Comparison of ENCODE assay signal across 27 mouse cellular contexts in the genomic region with DNA sequence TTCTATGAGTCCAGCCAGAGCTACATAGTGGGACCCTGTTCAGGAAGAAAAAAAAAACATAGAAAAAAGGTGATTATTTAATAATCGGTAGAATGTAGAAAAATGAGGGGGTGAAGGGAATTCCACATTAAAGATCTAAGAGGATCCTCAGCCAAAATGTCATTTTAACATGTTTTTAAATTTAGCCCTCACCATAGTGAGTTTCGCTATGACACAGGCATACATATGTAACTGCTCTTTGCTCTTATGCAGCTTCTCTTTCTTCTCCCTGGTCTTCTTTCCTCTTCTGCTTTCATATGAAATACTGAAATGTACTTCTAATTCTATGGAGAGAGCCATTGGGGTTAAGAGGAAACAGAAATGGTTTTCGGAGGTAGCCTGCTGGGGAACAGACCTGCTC.
DNase-seq lines count a peak whose midpoint lies in the region; ATAC-seq and TF ChIP-seq lines count a peak whose summit lies in the region.
"Had no signal": no experiment of that assay in that cellular context is flagged by ENCODE, and none has a peak within 500 bp of the region (broad histone marks: within the 10 kb centered on the region; RNA-seq: fewer than 3 reads in every experiment).

No protein-coding gene starts in this region.

- peaks cover 8% of the 10 kb centered on the region; the same call in 1 of the 2 replicates for H3K4me1 ChIP-seq in forebrain, embryonic 10.5 days
- H3K4me1 ChIP-seq in forebrain, embryonic 16.5 days (replicated peaks; ENCODE audit: control insufficient read depth, insufficient read depth, low read length), result peaks cover 6% of the 10 kb centered on the region; the same call in 1 of the 2 replicates
- H3K4me1 ChIP-seq in CH12.LX (ENCODE audit: control insufficient read depth in 1 of 2, insufficient read depth in 2 of 2), result peaks cover 12 to 66% of the 10 kb centered on the region in 2 experiments
- H3K4me1 ChIP-seq: intestine, embryonic 15.5 days had no signal

- H3K27me3 ChIP-seq in forebrain, embryonic 10.5 days (ENCODE audit: poor library complexity, severe bottlenecking), result no peaks in the 10 kb centered on the region; the same call in 1 of the 2 replicates
- H3K27me3 ChIP-seq in forebrain, embryonic 16.5 days (replicated peaks; ENCODE audit: control insufficient read depth, insufficient read depth, low read length), result no peaks in the 10 kb centered on the region
- H3K27me3 ChIP-seq in CH12.LX (replicated peaks), result no peaks in the 10 kb centered on the region
- H3K27me3 ChIP-seq: intestine, embryonic 15.5 days had no signal

- TF ChIP-seq EP300 in CH12.LX (IDR thresholded peaks at IDR 0.05; ENCODE audit: low read length), result peak; percentile 59; the same call in 1 of the 2 replicates

- no peak for TF ChIP-seq POLR2A in CH12.LX (IDR thresholded peaks at IDR 0.05; ENCODE audit: low read depth, low read length)

- dilution Hi-C loops in CH12.LX (cut with MboI; ENCODE audit: extremely low pct_ligation_motif_present, extremely low pct_unique_long_range_greater_than_20kb, low sequenced_read_pairs), result no loop called here

- no peaks in the 10 kb centered on the region for H3K9me3 ChIP-seq in forebrain, embryonic 10.5 days
- H3K9me3 ChIP-seq in forebrain, embryonic 16.5 days (ENCODE audit: control insufficient read depth, low read length), result no peaks in the 10 kb centered on the region
- no peaks in the 10 kb centered on the region for H3K9me3 ChIP-seq in CH12.LX (replicated peaks; ENCODE audit: low read length)
- H3K9me3 ChIP-seq: intestine, embryonic 15.5 days had no signal

- TF ChIP-seq RAD21 in CH12.LX (IDR thresholded peaks at IDR 0.05; ENCODE audit: low read depth, low read length), result no peak

- no peak for DNase-seq in forebrain, embryonic 10.5 days (ENCODE audit: extremely low spot score, low spot score)
- DNase-seq in CH12.LX (ENCODE audit: extremely low read depth), result no peak
- DNase-seq in natural killer cell, adult 2 months (ENCODE audit: low spot score in 2 of 2), result no peak
- no peak for DNase-seq in adrenal gland, adult 18-20 months (ENCODE audit: low spot score in 2 of 2)
- no peak for DNase-seq in urinary bladder, postnatal 4 days (ENCODE audit: low spot score in 2 of 2)
- DNase-seq: adrenal gland, adult 2 months; adrenal gland, postnatal 36 days; cerebellum, adult 8-10 months; cerebellum, postnatal 25 days; forebrain, postnatal 0 days; heart, postnatal 14 days; kidney, adult 2 months; kidney, postnatal 4 days; layer of hippocampus, postnatal 36 days; left cerebral cortex, postnatal 4 days; lung, postnatal 36 days; midbrain, embryonic 14.5 days; spleen, adult 18-20 months; thymus, adult 2 months; thymus, postnatal 4 days had no signal

- no peak overlapping the region for H3K4me3 ChIP-seq in forebrain, embryonic 10.5 days
- no peak overlapping the region for H3K4me3 ChIP-seq in forebrain, embryonic 16.5 days (replicated peaks; ENCODE audit: low read length)
- H3K4me3 ChIP-seq in CH12.LX (replicated peaks in 1 of 3; ENCODE audit: low read depth in 2 of 3, low read length in 2 of 3, poor library complexity in 1 of 3) (peak overlapping the region in 1 of 3 experiments; percentile 26), macrophage (ENCODE audit: inconsistent target) (no peak overlapping the region)
- H3K4me3 ChIP-seq: intestine, embryonic 15.5 days had no signal

- TF ChIP-seq CTCF in CH12.LX (conservative IDR thresholded peaks at IDR 0.05 in 1 of 2, IDR thresholded peaks at IDR 0.05 in 1 of 2; ENCODE audit: low read depth in 2 of 2, low read length in 2 of 2), result no peak

- no peak overlapping the region for H3K9ac ChIP-seq in forebrain, embryonic 16.5 days (replicated peaks; ENCODE audit: low read depth, low read length)
- H3K9ac ChIP-seq in CH12.LX (ENCODE audit: insufficient read depth, low read depth), result 0 out of 2 replicates have a peak overlapping the region, but pooled peaks have one; percentile 20
- H3K9ac ChIP-seq: forebrain, postnatal 0 days; intestine, embryonic 15.5 days; liver, embryonic 14.5 days had no signal

- H3K4me2 ChIP-seq in forebrain, embryonic 16.5 days (ENCODE audit: low read length), result no peak overlapping the region
- H3K4me2 ChIP-seq in CH12.LX (ENCODE audit: insufficient read depth, low read depth, poor library complexity, severe bottlenecking), result peak overlapping the region; percentile 82
- H3K4me2 ChIP-seq: intestine, embryonic 15.5 days had no signal

- no peak for ATAC-seq in forebrain, embryonic 16.5 days
- ATAC-seq in granulocyte monocyte progenitor cell, adult 5-6 weeks (replicated peaks; ENCODE audit: poor library complexity, severe bottlenecking), result peak; percentile 42
- ATAC-seq: forebrain, postnatal 0 days; hindbrain, embryonic 16.5 days; intestine, embryonic 15.5 days had no signal

- no peaks in the 10 kb centered on the region for H3K79me2 ChIP-seq in CH12.LX (replicated peaks; ENCODE audit: control insufficient read depth, extremely low read depth, insufficient read depth, poor library complexity, severe bottlenecking)
- H3K79me2 ChIP-seq in macrophage (ENCODE audit: inconsistent target), result peaks cover 9% of the 10 kb centered on the region; the same call in 1 of the 2 replicates

- no peaks in the 10 kb centered on the region for H3K36me3 ChIP-seq in forebrain, embryonic 10.5 days (replicated peaks)
- H3K36me3 ChIP-seq in forebrain, embryonic 16.5 days (ENCODE audit: control insufficient read depth, insufficient read depth), result no peaks in the 10 kb centered on the region
- H3K36me3 ChIP-seq in CH12.LX (replicated peaks in 1 of 2; ENCODE audit: control insufficient read depth in 1 of 2, insufficient read depth in 1 of 2, low read length in 1 of 2), result no peaks in the 10 kb centered on the region
- H3K36me3 ChIP-seq in macrophage (ENCODE audit: inconsistent target), result no peaks in the 10 kb centered on the region
- H3K36me3 ChIP-seq: intestine, embryonic 15.5 days had no signal

- H3K27ac ChIP-seq in forebrain, embryonic 10.5 days, result peak overlapping the region; percentile 68
- no peak overlapping the region for H3K27ac ChIP-seq in forebrain, embryonic 16.5 days (ENCODE audit: low read length)
- H3K27ac ChIP-seq in CH12.LX (ENCODE audit: insufficient read depth, low read depth) (no peak overlapping the region), macrophage (peak overlapping the region; percentile 75)
- H3K27ac ChIP-seq: intestine, embryonic 15.5 days; kidney, postnatal 0 days; liver, embryonic 14.5 days had no signal

- in situ Hi-C loops in CH12.LX (cut with MboI; ENCODE audit: low pct_ligation_motif_present, low pct_unique_long_range_greater_than_20kb, low sequenced_read_pairs), result no loop called here

- 88% methylated on average over 3 of the region's 3 CpGs for WGBS in forebrain, embryonic 10.5 days
- WGBS in forebrain, embryonic 16.5 days, result 95% methylated on average over 3 of the region's 3 CpGs
- 45% methylated on average over 3 of the region's 3 CpGs for WGBS in macrophage (ENCODE audit: missing documents)

TF ChIP-seq in CH12.LX, 34 proteins besides CTCF, POLR2A, EP300 and RAD21:
- TF ChIP-seq JUND (conservative IDR thresholded peaks at IDR 0.05; ENCODE audit: low read depth, low read length) (peak; percentile 85), IRF4 (IDR thresholded peaks at IDR 0.05; ENCODE audit: low read depth, low read length) (peak; percentile 89), MEF2A (IDR thresholded peaks at IDR 0.05; ENCODE audit: borderline replicate concordance, low read depth, low read length) (peak; percentile 62), PAX5 (IDR thresholded peaks at IDR 0.05; ENCODE audit: low read length) (no peak), MAZ (IDR thresholded peaks at IDR 0.05; ENCODE audit: low read depth, low read length) (no peak), JUN (IDR thresholded peaks at IDR 0.05; ENCODE audit: insufficient read depth, low read depth, low read length) (peak; percentile 62), TCF12 (IDR thresholded peaks at IDR 0.05; ENCODE audit: low read depth, low read length) (no peak), POLR2AphosphoS2 (IDR thresholded peaks at IDR 0.05; ENCODE audit: low read depth, low read length) (no peak), ZMIZ1 (IDR thresholded peaks at IDR 0.05; ENCODE audit: low read depth, low read length) (no peak), USF1 (IDR thresholded peaks at IDR 0.05; ENCODE audit: low read depth, low read length) (no peak), ELF1 (IDR thresholded peaks at IDR 0.05; ENCODE audit: low read depth, low read length) (no peak)
TF ChIP-seq in CH12.LX: peak in this region for 4.

Comparison
In these comparisons a context has a peak if more than half of its experiments do, and no peak if none do; other contexts are left out.
1. H3K27ac ChIP-seq: peak in forebrain, embryonic 10.5 days (single experiment) and macrophage (single experiment); none in forebrain, embryonic 16.5 days (single experiment) and CH12.LX (single experiment).